Mouse (Mus musculus) midbrain, embryonic 11.5 days (tissue): Measurements from ENCODE around the gene Egfem1. TPM values are rescaled to one million over a fixed set of nuclear protein-coding genes. Genes with fewer than 3 reads are reported as not detected.

Experiments used
- ATAC-seq: fragments of 200-750 bp; cut with Nextera tagmentation; 2 replicates; pipeline ENCODE4 v1.8.0; 2017; ENCODE audit warnings: moderate TSS enrichment, moderate library complexity; ENCODE audit not compliant: low FRiP score
- DNase-seq: peaks from one replicate; pipeline ENCODE4 v3.0.0; 2015; ENCODE audit warnings: low spot score; ENCODE audit errors: missing footprints
- H3K27ac ChIP-seq: fragments of 300-500 bp; sonication (generic); 2 replicates; pipeline ENCODE4 v1.5.1; 2014; ENCODE audit warnings: low read depth, low read length
- H3K27me3 ChIP-seq: fragments of 300-500 bp; sonication (generic); 2 replicates; pipeline ENCODE4 v1.6.1; 2014; ENCODE audit warnings: mild to moderate bottlenecking, low read length, moderate library complexity, mixed read lengths; ENCODE audit not compliant: control insufficient read depth, insufficient read depth
- H3K36me3 ChIP-seq: fragments of 300-500 bp; sonication (generic); 2 replicates; pipeline ENCODE4 v1.6.1; 2014; ENCODE audit warnings: mild to moderate bottlenecking, low read length, moderate library complexity, mixed read lengths; ENCODE audit not compliant: control insufficient read depth, insufficient read depth
- H3K4me1 ChIP-seq: fragments of 300-500 bp; sonication (generic); 2 replicates; pipeline ENCODE4 v1.6.1; 2014; ENCODE audit warnings: low read length; ENCODE audit not compliant: control insufficient read depth, insufficient read depth
- H3K4me2 ChIP-seq: fragments of 300-500 bp; sonication (generic); 2 replicates; pipeline ENCODE4 v1.6.1; 2014; ENCODE audit warnings: mild to moderate bottlenecking, moderate library complexity
- H3K4me3 ChIP-seq: fragments of 300-500 bp; sonication (generic); 2 replicates; pipeline ENCODE4 v1.5.1; 2014; ENCODE audit warnings: low read depth, low read length
- H3K9ac ChIP-seq: fragments of 300-500 bp; sonication (generic); 2 replicates; pipeline ENCODE4 v1.6.1; 2014; ENCODE audit warnings: low read length
- H3K9me3 ChIP-seq: fragments of 300-500 bp; sonication (generic); 2 replicates; pipeline ENCODE4 v1.6.1; 2016; ENCODE audit warnings: low read length; ENCODE audit not compliant: control insufficient read depth
- WGBS: fragments of 180-500 bp; shearing (Covaris S2); extraction: QIAGEN DNeasy Blood & Tissue Kit; methylation state at CpG from one replicate; pipeline ENCODE4 v1.1.7; 2014; 5-methylcytosine and 5-hydroxymethylcytosine counted together
- polyA plus RNA-seq: library from polyadenylated mRNA; unstranded; fragments of >200 nt; fragmentation: Nextera tagmentation; extraction: Ambion mirVana; gene quantifications from 2 replicates; pipeline ENCODE4 v1.2.1, GENCODE M21; 2014

Gene Egfem1
- polyA plus RNA-seq, 1 experiment from 2014 or later: 14.7 TPM

DNA sequence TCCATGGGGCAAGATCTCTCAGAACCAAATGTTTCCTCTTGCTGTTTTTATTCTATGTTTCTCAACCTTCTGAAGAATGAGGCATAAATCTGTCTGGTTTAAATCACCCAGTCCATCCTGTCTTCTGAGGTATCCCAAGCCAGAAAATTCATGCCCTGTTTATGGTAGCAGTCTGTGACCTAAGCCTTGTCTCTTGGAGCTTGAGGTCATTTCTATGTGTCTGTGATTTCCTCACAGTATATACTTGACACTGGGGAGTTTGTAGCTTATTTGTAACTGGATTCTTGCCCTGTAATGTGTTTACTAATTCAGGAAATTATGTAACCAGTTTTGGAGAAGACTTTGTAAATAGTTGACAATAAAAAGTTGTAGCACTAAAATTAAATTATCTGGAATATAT lies 95.2 kb downstream of the Egfem1 start:
- ATAC-seq (no peak), DNase-seq (no peak)

DNA sequence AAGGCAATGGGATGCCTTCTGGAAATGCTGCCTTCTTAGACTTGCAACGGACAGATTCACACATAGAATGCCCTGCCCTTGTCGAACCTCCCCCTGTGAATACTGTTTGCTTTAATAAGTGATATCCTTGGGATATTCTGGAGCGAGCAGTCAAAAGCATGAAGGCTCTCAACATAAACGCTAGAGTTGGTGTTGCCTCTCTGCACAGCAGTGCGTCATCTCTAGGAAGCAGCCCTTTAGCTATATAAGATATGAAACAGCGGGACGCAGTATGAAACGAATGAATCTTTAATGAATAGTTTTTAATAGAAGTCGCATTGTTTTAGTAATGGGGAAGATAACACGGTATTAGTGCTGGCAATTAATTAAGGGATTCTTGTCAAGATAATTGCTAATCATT lies 101.2 kb downstream of the Egfem1 start:
- H3K9ac ChIP-seq: no peak overlapping the region
- H3K27ac ChIP-seq: no peak overlapping the region
- DNase-seq (no peak), ATAC-seq (no peak)
- WGBS: 84% methylated on average over 10 of the region's 10 CpGs
- H3K36me3 ChIP-seq: no peaks in the 10 kb centered on the region
- no peaks in the 10 kb centered on the region for H3K27me3 ChIP-seq
- no peak overlapping the region for H3K4me3 ChIP-seq
- no peak overlapping the region for H3K4me2 ChIP-seq
- no peaks in the 10 kb centered on the region for H3K9me3 ChIP-seq
- peaks cover 19% of the 10 kb centered on the region for H3K4me1 ChIP-seq

More for the DNA sequence above, 95.2 kb downstream of the Egfem1 start:
- Histone ChIP-seq H3K36me3 (no peaks in the 10 kb centered on the region), H3K9me3 (no peaks in the 10 kb centered on the region), H3K27ac (no peak overlapping the region), H3K4me3 (no peak overlapping the region), H3K27me3 (no peaks in the 10 kb centered on the region), H3K4me2 (no peak overlapping the region), H3K9ac (no peak overlapping the region), H3K4me1 (peaks cover 8% of the 10 kb centered on the region; the same call in 1 of the 2 replicates)

- DNase-seq: no peak
- 46% methylated on average over 7 of the region's 7 CpGs for WGBS
- Histone ChIP-seq H3K4me2 (no peak overlapping the region), H3K27me3 (no peaks in the 10 kb centered on the region), H3K4me3 (no peak overlapping the region), H3K36me3 (no peaks in the 10 kb centered on the region), H3K9me3 (no peaks in the 10 kb centered on the region), H3K4me1 (peaks cover 19% of the 10 kb centered on the region), H3K9ac (no peak overlapping the region), H3K27ac (peak overlapping the region; percentile 27; the same call in 1 of the 2 replicates)
- peak; percentile 53; the same call in 1 of the 2 replicates for ATAC-seq
Measured at GRCm38 (mm10) chr3:29183615-29184198, 101.9 kb downstream of the Egfem1 start.

- peak overlapping the region; percentile 20; the same call in 1 of the 2 replicates for H3K27ac ChIP-seq
- H3K36me3 ChIP-seq: no peaks in the 10 kb centered on the region
- no peaks in the 10 kb centered on the region for H3K9me3 ChIP-seq
- H3K4me2 ChIP-seq: no peak overlapping the region
- H3K9ac ChIP-seq: no peak overlapping the region
- H3K4me3 ChIP-seq: no peak overlapping the region
- DNase-seq (no peak), ATAC-seq (peak; percentile 48; the same call in 1 of the 2 replicates)
- peaks cover 19% of the 10 kb centered on the region for H3K4me1 ChIP-seq
- H3K27me3 ChIP-seq: no peaks in the 10 kb centered on the region
- WGBS: 54% methylated on average over 7 of the region's 7 CpGs
Measured at GRCm38 (mm10) chr3:29184486-29185241, 102.8 kb downstream of the Egfem1 start.

DNA sequence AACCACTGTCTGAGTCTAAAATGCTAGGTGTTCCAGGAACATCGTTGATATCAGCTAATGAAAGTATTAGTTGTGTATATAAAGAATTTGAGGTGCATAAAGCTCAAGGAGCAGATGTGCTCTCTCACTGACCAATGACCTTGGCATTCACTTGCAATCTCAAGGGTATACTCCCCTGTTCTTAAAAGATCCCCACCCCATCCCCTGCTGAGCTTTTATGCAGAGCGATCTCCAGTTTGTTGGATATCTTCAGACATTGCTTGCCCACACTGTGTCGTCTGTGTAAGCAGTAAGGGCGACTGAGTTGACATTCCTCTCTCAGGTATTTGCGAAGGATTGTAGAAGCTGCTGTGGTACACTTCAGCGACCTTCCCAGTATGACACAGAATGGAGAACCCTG lies 108.4 kb downstream of the Egfem1 start:
- Histone ChIP-seq H3K4me3 (no peak overlapping the region), H3K9ac (no peak overlapping the region), H3K4me1 (no peaks in the 10 kb centered on the region), H3K36me3 (no peaks in the 10 kb centered on the region), H3K9me3 (no peaks in the 10 kb centered on the region), H3K4me2 (no peak overlapping the region), H3K27ac (no peak overlapping the region), H3K27me3 (no peaks in the 10 kb centered on the region)
- 74% methylated on average over 6 of the region's 6 CpGs for WGBS
- no peak for DNase-seq
- no peak for ATAC-seq

DNA sequence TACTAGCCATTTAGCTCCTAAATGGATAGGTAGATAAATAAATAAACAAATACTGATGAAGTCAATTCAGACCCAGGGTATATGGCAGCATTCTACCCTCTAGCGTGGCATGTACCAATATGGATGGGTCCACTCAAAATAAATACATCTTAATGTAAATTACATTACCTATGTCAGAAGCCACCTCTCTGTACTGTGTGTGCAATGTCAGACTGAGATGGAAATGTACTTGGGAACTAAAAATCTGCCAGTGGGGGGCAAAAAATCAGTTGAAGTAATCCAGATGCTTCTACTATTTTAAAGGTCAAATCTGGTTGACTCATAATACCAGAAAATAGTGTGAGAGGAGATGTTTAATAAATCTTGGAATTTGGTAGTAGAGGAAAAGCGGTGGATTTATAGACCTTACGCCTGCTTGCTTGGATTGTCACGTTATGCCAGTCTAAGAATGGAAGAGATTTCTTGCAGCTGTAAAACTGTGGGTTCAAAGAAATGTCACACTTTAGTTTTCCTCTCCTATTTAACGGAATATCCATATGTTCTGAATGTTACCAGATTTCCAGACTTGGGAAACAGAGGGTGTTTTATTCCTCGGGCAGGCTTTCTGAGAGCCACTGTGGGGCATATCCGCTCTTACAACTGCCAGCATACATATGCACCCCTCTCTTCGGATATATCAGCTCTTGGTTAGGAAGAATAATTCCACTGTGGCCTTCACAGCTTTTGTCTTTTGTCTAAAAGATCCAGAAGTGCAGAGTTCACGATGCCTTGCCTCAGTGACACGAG lies 116.1 kb downstream of the Egfem1 start:
- Histone ChIP-seq H3K9me3 (no peaks in the 10 kb centered on the region), H3K4me2 (no peak overlapping the region), H3K9ac (no peak overlapping the region), H3K4me3 (no peak overlapping the region), H3K27ac (no peak overlapping the region), H3K27me3 (no peaks in the 10 kb centered on the region), H3K4me1 (no peaks in the 10 kb centered on the region), H3K36me3 (no peaks in the 10 kb centered on the region)
- ATAC-seq (no peak), DNase-seq (no peak)
- 81% methylated on average over 10 of the region's 10 CpGs for WGBS

DNA sequence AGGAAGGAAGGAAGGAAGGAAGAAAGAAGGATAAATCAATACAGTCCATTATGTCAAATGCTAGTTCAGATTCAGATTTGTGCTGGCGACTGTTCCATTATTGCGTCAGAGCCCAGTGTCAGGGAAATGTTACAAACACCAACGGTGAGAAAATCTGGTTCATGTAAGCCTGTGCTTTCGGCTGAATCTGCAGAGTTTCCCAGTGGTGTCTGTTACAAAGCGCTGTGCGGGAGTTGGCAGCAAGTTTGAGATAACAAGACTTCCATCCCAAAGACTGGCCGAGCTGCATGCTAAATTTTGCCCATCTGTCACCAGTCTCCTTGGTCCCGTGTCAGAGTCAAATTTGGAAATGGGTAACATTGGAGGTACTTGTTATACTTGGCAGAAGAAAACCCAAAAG lies 118.8 kb downstream of the Egfem1 start:
- ATAC-seq (no peak), DNase-seq (no peak)
- Histone ChIP-seq H3K4me1 (no peaks in the 10 kb centered on the region), H3K9ac (no peak overlapping the region), H3K9me3 (no peaks in the 10 kb centered on the region), H3K27ac (no peak overlapping the region), H3K4me3 (no peak overlapping the region), H3K27me3 (no peaks in the 10 kb centered on the region), H3K36me3 (no peaks in the 10 kb centered on the region), H3K4me2 (no peak overlapping the region)
- WGBS: 92% methylated on average over 8 of the region's 8 CpGs

- H3K4me2 ChIP-seq: no peak overlapping the region
- H3K9ac ChIP-seq: no peak overlapping the region
- no peaks in the 10 kb centered on the region for H3K36me3 ChIP-seq
- no peaks in the 10 kb centered on the region for H3K27me3 ChIP-seq
- WGBS: 93% methylated on average over 6 of the region's 6 CpGs
- no peaks in the 10 kb centered on the region for H3K9me3 ChIP-seq
- no peaks in the 10 kb centered on the region for H3K4me1 ChIP-seq
- ATAC-seq (no peak), DNase-seq (no peak)
- no peak overlapping the region for H3K27ac ChIP-seq
- H3K4me3 ChIP-seq: no peak overlapping the region
Measured at GRCm38 (mm10) chr3:29202536-29202935, 120.7 kb downstream of the Egfem1 start.

GRCm38 (mm10) chr3:29222414-29222813 lies 140.6 kb downstream of the Egfem1 start:
- 95% methylated on average over 2 of the region's 2 CpGs for whole genome bisulfite sequencing
- no peak overlapping the region for H3K9ac ChIP-seq
- H3K4me3 ChIP-seq: no peak overlapping the region
- no peak overlapping the region for H3K4me2 ChIP-seq
- no peak for DNase-seq
- no peaks in the 10 kb centered on the region for H3K36me3 ChIP-seq
- no peaks in the 10 kb centered on the region for H3K4me1 ChIP-seq
- no peak overlapping the region for H3K27ac ChIP-seq
- no peak for ATAC-seq
- H3K27me3 ChIP-seq: no peaks in the 10 kb centered on the region
- no peaks in the 10 kb centered on the region for H3K9me3 ChIP-seq
